Mouse (Mus musculus): ENCODE results near the gene Rps21.

The Rps21 gene

DNA sequence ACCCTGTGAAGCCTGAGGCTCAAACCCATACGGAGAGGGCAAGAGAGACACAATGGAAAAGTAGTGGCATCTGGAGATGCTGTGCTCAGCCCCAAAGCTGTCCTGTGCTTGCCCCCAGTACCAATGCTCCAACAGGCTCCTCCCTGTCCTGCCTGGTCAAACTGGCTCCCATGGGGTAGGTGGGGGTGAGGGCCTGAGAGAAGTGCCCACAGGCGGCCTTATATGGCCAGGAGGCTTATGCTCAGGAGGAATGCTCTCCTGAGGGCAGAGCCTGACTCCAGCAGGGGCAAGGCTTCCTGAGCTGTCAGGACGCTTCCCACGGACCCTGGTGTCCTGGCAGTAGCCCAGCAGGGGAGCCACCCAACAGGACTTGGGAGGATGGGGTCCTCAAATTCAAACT is 26.7 kb upstream of the Rps21 start:
- peak; percentile 91 for DNase-seq

DNA sequence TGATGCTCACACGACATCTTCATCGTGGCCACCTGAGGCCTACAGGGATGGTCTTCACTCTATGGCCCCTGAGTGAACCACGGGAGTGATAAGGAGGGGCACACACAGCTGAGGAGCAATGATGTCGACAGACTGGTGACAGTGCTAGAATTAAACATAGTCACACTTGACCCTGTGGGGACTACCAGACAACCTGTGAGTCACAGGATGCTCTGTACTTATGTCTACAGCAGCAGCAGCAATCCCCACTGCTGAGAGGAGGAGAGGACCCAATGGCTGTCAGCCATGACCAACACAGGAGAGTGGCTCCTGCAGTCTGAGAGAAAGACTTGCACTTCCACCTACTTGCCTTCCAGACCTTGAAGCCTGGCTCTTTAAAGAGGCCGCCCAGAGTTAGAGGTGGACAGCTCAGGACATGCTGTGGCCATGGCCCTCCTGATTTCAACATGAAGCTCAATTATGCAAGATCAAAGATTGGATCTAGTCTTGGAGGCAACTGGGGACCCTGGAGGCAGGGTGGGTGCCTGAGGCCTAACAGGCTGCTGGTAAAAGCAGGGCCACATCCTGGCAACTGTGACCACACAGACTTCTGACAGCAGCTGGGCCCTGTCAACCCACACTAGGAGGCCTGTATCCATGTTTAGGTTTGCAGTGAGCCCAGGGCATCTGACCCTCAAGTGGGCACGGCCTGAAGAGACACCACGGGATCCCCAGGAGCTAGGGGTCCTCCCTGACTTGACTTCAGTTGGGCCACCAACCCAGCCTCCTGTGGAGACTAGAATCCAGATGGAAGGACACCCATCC is 23.9 kb upstream of the Rps21 start:
- peak; percentile 85 for DNase-seq

DNA sequence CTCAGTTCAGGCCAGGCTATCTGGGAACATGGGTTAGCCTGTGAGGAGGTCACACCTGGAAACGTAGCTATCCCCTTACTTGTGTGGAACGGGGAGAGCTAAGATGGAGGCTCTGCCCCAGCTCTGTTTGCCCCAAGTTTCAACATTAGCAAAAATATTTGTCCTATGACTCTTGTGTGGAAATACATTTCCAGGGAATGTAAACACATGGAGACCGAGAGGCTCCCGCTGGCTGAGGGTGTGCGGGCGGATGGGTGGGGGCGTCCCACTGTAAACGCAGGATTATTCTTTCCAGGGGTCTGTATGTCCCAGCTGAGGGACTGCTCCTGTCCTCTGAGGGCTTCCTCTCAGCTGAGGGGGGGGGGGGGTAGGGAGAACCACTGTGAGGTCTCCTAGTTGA is 22.8 kb upstream of the Rps21 start:
- no peak for DNase-seq

DNA sequence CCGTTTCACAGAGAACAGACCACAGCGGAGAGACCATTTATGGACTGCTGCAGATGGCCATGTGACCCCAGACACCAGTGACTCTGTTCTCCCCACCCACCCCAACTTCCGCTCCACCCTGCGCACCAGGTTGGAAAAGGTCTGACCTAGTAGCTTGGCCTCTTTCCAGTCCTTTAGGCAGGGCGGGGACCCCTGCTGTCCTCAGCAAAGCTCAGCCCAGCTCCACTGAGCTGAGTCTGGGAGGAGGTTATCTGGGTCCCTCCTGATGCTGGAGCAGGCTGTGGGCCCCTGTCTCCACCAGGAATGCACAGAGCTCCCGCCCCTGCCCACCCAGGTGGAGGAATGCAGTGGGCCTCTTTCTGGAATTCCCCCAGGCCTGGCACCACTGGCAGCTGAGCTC is 22.2 kb upstream of the Rps21 start:
- DNase-seq: peak; percentile 94

DNA sequence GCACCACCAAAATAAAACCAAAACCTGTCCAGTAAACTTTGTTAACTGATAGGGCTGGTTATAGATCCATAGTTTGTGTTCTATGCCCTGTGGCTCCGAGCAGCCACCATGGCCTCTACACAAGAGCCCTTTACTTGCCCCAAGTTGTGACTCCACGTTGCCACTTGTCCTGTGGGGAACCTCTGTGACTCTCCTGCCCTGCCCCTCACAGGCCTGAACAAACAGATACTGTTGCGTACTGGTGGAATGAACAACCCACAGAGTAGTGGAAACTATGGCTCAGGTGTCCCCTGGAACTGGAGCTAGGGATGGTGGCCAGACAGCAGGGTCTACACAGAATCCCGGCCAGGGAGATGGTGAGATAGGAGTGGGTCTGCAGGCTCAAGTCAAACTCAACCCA is 21.4 kb upstream of the Rps21 start:
- DNase-seq: peak; percentile 81

DNA sequence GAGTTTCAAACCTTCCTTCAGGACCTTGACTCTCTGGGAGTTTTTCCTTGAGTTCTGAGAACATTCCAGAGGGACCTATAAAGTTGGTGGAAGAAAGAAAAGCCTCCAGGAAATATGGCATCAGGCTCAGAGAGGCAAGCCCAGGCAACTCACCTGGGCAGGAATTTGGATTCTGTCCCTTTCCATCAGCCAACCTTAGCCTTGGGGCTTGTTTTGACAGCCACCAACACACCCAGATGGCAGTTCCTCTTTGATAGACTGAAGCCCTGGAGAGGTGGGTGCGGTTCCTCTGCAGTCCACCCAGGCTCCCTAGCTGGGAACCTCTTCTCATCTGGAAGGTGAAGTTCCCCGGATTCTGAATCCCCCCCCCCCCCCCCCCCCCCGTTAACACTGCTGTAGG is 20.7 kb upstream of the Rps21 start:
- no peak for DNase-seq

DNA sequence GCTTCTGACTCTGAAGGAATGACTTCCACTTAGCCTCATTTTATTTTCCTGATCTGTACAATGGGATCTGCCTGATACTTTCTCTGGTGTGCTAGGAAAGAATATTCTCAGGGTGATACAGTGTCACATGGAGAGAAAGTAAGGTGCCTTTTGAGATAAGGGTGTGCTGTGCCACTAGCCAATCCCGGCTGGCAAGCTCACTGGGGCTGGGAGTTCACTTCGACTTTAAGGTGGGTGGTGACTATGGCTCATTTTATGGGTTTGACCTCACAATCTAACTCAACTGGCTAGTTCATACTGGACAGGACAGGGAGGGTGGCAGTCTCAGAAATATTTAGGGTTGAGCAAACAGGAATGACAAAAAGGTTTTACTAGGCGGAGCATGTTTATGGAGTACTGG is 20.2 kb upstream of the Rps21 start:
- no peak for DNase-seq

DNA sequence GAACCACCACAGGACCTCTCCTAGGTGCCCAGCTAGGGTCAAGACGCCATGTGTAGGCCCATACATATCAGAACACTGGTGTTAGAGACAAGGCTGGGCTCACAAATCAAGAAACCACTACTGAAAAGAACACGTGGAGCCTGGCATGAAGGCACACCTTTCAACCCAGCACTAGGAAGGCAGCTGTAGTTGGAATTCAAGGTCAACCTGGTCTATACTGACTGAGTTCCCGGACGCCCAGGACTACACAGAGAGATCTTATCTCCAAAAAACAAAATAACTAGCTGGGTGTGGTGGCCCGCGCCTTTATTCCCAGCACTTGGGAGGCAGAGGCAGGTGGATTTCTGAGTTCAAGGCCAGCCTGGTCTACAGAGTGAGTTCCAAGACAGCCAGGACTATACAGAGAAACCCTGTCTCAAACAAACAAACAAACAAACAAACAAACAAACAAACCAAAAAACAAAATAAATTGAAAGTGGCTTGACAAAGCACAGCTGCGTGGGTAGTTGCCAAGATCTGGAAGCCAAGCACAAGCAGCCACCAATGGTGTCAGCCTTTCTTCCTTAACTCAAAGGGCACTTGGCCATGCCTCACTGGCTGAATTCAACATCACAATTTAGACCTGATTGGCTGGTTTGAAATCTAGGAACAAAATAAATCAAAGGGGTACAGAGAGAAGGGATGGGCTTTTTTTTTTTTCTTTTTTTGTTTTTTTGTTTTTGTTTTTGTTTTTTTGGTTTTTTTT is 19.4 kb upstream of the Rps21 start:
- peak; percentile 58 for DNase-seq

DNA sequence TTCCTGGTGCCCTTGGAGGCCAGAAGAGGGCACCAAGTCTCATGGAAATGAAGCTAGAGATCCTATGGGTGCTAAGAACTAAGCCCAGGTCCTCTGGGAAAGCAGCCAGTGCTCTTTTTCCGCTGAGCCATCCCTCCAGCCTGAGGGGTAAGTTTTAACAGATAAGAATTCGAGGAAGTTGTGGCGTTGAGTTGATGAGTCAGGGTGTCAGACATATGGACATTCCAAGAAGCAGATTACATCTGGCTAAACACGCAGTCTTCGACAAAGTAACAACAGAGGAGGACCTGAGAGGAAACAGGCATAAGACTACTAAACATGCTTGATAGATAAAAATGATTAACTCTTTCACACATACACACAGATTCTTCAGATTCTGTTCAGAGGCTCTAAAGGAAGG is 18.6 kb upstream of the Rps21 start:
- DNase-seq: peak; percentile 70

DNA sequence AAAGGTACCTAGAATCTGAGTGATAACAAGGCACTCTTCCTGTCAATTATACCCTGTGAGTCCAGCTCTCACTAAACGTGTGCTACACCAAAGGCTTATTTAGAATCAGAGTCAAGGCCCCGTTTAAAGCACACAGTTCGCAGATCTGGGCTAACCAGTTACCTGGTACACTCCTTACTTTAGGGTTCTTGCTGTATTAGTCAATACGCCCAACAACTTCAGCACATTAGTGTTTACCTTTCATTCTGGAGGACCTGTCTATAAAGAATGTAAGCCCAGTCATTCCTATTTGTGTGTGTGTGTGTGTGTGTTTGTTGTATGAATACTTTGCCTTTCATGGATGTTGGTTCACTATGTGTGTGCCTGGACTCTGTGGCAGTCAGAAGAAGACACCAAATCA is 14.1 kb upstream of the Rps21 start:
- no peak for DNase-seq

DNA sequence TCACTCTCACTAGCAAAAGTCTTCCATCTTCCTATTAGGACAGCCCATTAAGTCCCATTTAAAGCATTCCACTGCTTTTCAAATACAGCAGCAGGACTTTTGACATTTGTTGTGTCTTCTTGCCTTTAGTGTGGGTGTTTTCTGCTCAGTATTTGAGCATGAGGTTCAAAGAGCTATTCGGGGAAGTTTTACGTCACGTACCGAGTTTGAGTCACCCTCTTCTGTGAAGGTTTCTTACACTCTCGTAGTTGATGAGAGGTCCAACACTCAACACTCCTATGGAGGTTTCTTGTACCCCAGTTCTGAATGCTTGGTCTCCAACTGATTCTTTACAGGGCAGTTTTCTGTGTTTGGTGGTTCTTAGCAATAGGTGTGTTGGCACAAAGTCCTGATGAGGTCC is 9.3 kb upstream of the Rps21 start:
- no peak for DNase-seq

DNA sequence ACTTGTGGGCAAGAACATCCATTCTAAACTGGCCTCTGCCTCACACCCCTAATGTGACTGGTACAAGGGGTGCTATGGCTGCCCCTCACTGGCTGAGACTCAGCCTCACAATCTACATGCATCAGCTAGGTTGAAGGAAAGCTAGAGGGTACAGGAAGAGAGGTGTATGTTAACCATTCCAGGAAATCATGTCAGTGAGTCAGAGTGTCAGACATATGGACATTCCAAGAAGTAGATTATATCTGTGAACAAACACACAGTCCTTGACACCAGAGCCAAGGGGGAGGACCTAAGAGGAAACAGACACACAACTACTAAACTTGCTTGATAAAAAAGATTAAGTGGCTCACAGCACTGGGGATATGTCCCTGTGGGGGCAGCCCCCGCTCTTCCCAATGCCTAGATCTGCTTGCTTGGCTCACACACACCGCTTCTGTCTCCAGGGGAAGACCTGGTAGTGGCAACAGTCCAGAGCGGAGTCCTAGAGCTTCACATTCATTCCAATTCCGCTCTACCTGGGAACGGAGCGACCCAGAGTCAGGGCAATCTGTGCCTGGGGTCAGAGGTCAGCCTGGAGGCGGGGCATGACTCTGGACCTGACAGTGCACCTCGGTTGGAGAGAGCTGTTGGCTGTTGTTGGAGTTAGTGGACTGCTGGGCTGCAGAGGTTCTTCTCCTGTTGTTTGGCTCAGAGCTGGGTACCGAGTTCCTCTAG is 8.1 kb upstream of the Rps21 start:
- peak; percentile 81 for DNase-seq

DNA sequence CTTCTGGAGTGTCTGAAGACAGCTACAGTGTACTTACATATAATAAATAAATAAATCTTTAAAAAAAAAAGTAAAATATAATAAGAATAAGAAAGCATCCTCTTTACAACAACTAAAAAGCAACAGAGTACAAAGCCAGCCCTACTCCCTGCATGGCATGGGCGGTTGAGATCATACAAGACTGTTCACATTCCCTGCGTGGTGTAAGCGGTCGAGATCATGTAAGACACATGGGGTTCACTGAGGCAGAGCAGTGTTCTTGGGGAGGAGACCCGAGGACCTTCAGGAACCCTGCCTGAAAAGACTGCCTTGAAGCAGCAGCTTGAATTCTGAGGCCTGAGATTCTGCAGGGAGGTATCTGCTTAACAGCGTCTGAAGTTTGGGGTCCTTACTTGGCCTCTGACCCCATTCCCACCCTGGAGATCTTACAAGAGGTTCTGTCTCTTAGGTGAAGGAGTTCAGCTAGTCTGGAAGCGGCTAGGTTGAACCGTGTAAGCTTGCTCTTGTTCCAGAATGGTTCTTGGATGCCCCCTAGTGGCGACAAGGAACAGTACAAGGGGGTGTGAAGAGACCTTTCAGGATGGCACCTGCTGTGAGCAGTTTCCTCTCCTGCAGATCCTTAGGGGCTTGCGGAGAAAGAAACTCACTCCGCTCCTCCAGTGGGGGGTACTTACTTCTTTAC is 6.1 kb upstream of the Rps21 start:
- DNase-seq: peak; percentile 96

DNA sequence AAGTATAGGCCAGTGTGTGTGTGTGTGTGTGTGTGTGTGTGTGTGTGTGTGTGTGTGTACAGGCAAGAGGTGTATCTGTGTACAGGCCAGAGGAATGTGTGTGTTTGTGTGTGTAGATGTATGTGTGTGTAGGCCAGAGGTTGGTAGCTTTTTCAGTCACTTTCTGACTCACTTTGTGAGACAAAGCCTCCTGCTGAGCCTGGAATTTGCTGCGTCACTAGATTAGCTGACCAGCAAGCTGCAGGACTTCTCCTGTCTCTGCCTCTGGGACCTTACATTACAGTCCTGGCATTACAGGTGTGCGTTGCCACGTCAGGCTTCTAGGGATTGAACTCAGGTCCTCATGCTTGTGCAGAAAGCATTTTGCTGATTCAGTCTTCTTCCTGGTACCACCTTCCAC is 5.3 kb upstream of the Rps21 start:
- DNase-seq: peak; percentile 84

DNA sequence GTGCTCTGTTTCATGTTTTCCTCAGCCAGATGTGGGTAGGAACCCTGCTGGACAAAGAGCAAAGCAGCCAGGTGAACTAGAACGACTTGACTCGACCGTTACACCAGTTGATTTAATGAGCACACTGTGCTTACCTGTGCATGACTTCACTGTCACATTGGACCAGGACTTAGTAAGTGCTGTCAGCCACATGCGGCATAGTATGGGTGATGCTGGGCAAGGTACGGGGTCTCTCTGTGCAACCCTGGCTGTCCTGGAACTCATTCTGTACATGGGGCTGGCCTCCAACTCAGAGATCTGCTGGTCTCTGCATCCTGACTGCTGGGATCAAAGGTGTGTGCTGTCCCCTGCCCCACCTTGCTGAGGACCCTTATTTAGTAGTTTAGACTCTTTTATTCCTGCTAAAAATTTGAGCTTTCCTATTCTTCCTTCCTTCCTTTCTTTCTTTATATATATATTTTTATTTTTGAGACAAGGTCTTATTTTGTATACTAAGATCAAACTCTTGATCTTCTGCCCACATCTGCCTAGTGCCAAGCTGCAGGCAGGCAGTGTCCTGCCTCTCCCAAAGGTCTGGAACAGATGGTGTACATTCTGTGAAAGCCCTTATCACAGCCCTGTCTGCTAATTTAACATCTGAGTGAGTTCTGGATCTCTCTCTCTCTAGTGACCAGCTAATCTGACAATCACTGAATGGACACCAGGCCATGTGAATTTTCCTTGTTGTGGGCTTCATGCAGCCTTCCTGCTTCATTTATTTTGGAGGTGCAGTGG is 2.6 kb upstream of the Rps21 start:
- DNase-seq: peak; percentile 90

DNA sequence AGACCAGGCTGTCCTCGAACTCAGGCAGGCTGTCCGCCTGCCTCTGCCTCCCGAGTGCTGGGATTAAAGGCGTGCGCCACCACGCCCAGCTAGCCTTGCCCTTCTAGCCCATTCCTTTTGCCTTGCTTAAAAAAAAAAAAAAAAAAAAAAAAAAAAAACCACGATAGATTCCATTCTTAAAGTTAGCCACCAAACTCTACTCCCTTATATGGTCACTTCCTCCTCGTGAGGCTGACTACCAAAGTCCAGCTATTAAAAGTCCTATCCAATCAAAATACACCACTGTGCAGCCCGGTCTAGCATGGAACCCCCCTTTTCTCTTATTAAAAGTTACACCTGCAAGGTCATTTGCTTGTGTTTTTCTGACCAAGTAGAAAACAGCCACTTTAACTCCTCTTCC is 1.5 kb upstream of the Rps21 start:
- DNase-seq: no peak

DNA sequence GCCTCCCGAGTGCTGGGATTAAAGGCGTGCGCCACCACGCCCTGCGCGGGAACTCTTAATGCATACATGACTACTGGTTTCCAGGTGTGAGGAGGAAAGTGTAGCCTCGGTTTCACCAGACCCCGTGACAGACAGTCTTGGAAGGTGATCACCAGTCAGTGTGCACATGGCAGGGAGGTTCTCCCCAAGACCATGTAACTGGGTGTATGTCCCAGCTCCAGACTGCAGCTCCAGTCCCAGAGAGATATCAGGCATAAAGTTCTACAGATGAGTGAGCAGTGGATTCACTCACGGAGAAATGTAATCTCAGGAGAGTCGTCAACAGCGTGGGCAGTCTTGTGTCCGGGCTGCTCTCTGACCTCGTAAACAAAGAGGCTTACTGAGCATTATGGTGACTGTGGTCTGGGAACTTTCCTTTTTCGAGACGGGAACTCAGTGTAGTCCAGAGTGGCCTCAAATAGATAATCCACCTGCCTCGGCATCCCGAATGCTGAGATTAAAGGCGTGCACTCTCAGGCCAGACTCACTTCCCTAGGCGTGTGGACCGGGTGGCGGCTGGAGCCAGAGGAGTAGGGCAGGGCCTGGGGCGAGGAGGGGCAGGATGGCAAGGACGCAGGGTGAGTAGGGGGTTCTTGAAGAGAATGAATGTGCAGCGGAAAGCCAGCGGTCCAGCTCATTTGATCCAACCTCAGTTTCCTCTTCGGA is 729 bp upstream of the Rps21 start:
- DNase-seq: peak; percentile 94

DNA sequence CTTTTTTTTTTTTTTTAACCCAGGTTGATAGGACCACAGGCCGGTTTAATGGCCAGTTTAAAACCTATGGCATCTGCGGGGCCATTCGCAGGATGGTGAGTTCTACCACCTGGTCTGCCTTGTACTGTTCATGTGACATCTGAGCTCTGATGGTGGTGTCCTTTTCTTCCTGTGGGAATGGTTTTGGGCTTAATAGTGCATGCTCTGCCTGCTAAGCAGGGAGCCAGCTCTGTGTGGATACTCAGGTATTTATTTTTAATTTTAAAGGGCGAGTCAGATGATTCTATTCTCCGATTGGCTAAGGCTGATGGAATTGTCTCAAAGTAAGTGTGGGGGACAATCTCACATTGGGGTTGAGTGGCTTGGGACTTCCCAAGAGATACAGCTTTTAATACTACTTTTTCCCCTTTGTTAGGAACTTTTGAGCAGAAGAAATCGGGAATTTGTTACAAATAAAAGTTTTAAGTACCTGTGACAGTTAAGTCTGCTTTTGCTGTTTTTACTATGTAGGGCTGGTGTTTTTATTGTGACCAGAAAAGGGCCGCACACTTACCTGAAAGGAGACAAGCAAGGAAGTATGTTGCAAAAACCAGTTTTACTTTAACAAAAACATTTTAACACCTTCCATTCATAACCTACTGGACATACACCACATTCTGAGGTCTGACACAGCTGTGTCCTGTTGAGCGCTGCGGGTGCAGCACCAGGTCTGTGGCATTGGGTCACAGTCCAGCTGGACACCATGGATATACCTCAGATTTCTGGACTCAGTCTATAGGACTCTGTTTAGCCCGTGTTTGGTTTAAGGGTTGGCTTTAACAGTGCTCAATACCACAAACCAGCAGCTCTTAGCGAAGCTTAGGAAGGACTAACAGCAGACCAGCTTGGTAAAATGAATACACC is 1.0 kb downstream of the Rps21 start:
- DNase-seq: peak; percentile 87

DNA sequence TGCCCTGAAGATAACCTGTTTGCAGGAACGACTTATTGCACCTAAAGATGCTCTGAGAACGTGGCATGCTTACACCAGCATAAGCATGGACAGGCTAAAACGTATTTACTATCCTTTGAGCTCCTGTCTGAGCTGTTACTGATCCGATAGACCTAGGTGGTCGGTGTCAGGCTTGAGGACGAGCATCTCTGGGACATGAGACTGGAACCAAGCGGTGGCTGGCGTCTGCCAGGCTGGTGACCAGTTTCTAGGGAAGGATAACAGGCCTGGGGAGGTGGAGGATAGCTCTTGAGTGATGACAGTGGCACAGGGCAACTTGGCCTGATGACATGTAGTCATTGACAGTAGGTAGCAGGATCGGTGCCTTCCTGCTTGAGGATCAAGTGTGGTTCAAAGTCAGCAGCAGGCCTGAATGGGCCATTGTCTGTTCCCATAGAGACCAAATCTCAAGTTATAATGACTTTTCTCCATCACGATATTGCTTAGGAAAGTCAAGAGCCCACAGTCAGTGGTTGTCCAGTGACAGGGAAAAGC is 1.8 kb downstream of the Rps21 start:
- DNase-seq: peak; percentile 90

DNA sequence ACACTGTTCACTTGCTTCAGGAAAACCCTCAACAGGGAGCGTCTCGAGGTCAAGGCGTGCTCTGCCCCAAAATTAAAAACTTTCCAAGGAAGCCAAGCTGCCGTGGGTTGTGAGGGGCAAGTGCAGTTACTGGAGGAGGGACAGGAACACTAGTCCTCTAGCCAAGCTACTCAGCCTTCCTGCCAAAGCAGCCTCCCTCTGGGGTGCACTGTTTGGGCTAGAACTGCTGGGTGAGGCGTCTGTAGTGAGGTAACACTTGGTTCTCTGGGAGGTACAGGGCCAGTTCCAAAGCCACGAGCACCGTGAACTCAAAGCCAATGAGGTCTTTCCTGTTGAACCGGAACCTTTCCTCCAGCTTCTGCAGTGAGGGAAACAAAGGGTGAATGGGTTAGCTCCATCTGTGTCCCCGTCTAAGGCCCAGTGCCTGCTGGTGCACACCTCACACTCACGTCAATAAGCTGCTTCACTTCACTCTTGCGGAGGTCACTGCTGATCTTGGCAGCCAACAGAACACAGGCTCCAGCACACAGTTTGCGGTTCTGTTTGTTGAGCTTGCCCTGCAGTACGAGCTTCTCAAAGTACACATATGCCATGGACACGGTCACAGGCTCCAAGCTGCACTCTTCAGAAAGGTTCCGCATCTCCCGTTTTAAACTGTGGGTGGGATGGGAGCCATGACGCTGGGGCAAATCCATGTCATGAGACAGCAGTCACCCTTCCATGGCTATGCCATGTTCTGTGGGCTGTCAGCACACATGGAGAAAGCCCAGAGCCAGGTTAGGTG is 2.8 kb downstream of the Rps21 start:
- DNase-seq: peak; percentile 89

All from heart, adult 11 months (tissue).